Mouse (Mus musculus) liver, embryonic 11.5 days (tissue): ENCODE data around the gene Dsn1. TPM values are rescaled to one million over a fixed set of nuclear protein-coding genes. Genes with fewer than 3 reads are reported as not detected.

ENCODE experiments used
- ATAC-seq: fragments of 200-750 bp; cut with Nextera tagmentation; replicated peaks from 2 replicates; pipeline ENCODE4 v1.8.0; 2017; ENCODE audit warnings: moderate number of reproducible peaks, mild to moderate bottlenecking, moderate TSS enrichment, moderate library complexity; ENCODE audit not compliant: low FRiP score
- DNase-seq: peaks from one replicate; pipeline ENCODE4 v3.0.0-alpha.2; 2017; ENCODE audit warnings: low spot score
- H3K27ac ChIP-seq: fragments of 300-500 bp; sonication (generic); 2 replicates; pipeline ENCODE4 v1.5.1; 2014; ENCODE audit warnings: mild to moderate bottlenecking, low read depth, low read length, control low read depth
- H3K27me3 ChIP-seq: fragments of 300-500 bp; sonication (generic); replicated peaks from 2 replicates; pipeline ENCODE4 v1.6.1; 2014; ENCODE audit warnings: low read length, mixed read lengths; ENCODE audit not compliant: control insufficient read depth, insufficient read depth
- H3K36me3 ChIP-seq: fragments of 300-500 bp; sonication (generic); 2 replicates; pipeline ENCODE4 v1.6.1; 2014; ENCODE audit warnings: mild to moderate bottlenecking, low read length, moderate library complexity, mixed read lengths; ENCODE audit not compliant: control insufficient read depth, insufficient read depth
- H3K4me1 ChIP-seq: fragments of 300-500 bp; sonication (generic); replicated peaks from 2 replicates; pipeline ENCODE4 v1.6.1; 2014; ENCODE audit warnings: low read length, mixed read lengths; ENCODE audit not compliant: control insufficient read depth, insufficient read depth
- H3K4me2 ChIP-seq: fragments of 300-500 bp; sonication (generic); 2 replicates; pipeline ENCODE4 v1.6.1; 2014; ENCODE audit warnings: mild to moderate bottlenecking, control low read depth, moderate library complexity
- H3K4me3 ChIP-seq: fragments of 300-500 bp; sonication (generic); 2 replicates; pipeline ENCODE4 v1.5.1; 2014; ENCODE audit warnings: low read depth, low read length, control low read depth
- H3K9ac ChIP-seq: fragments of 300-500 bp; sonication (generic); 2 replicates; pipeline ENCODE4 v1.6.1; 2014; ENCODE audit warnings: low read depth, low read length, control low read depth
- H3K9me3 ChIP-seq: fragments of 300-500 bp; sonication (generic); 2 replicates; pipeline ENCODE4 v1.6.1; 2016; ENCODE audit warnings: low read length, inconsistent platforms, mixed read lengths; ENCODE audit not compliant: control insufficient read depth
- WGBS: fragments of 180-500 bp; shearing (Covaris S2); extraction: QIAGEN DNeasy Blood & Tissue Kit; methylation state at CpG from one replicate; pipeline ENCODE4 v1.1.7; 2014; 5-methylcytosine and 5-hydroxymethylcytosine counted together
- polyA plus RNA-seq: library from polyadenylated mRNA; unstranded; fragments of >200 nt; fragmentation: Nextera tagmentation; extraction: Ambion mirVana; gene quantifications from 2 replicates; pipeline ENCODE4 v1.2.1, GENCODE M21; 2014

The Dsn1 gene
- polyA plus RNA-seq, 1 experiment from 2014 or later: 45.0 TPM

DNA sequence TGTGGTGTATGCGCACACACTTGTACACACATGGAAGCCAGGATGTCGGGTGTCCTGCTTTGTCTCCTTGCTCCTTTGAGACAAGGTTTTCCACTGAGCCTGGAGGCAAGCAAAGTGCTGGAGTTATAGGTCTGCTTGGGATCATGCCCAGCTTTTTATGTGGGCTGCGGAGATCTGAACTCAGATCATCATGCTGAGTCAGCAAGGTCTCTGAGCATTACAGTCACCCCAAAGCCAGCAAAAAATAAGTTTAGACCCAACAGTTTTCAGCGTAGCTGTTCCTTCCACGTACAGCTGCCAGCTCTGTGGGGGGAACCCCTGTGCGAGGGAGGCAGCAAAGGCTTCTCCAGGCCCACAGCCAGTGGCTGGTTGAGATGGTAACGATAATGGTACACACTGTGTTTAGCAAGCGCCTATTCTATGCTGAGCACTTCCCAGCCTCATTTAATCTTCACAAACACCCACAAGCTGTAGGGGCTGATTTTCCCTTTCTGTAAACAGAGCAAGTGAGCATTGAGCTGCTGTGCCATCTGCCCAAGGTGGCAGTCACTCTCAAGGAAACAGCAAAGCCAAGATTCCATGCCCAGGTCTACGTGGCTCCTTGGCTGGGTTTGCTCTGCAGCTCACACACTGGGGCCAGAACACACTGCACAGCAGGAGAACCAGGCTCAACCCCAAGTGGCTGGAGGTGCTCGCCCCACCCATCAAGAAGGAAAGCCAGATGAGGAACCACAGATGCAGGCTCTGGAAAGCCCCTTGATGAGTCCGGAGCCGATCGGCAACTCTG, 41.6 kb upstream of the Dsn1 start:
- peaks cover 25% of the 10 kb centered on the region for H3K36me3 ChIP-seq

GRCm38 (mm10) chr2:157046956-157047355, 40.0 kb upstream of the Dsn1 start:
- no peak overlapping the region for H3K4me2 ChIP-seq
- no peaks in the 10 kb centered on the region for H3K4me1 ChIP-seq
- ATAC-seq (no peak), DNase-seq (no peak)
- no peaks in the 10 kb centered on the region for H3K27me3 ChIP-seq
- H3K9me3 ChIP-seq: no peaks in the 10 kb centered on the region
- WGBS: 80% methylated on average over 5 of the region's 5 CpGs
- H3K27ac ChIP-seq: no peak overlapping the region
- peaks cover 19% of the 10 kb centered on the region for H3K36me3 ChIP-seq
- no peak overlapping the region for H3K4me3 ChIP-seq
- no peak overlapping the region for H3K9ac ChIP-seq

More for the DNA sequence above, 41.6 kb upstream of the Dsn1 start:
- H3K4me1 ChIP-seq: no peaks in the 10 kb centered on the region
- H3K9me3 ChIP-seq: no peaks in the 10 kb centered on the region
- no peak overlapping the region for H3K4me3 ChIP-seq
- DNase-seq (no peak), ATAC-seq (no peak)
- 86% methylated on average over 13 of the region's 13 CpGs for WGBS
- H3K9ac ChIP-seq: no peak overlapping the region
- H3K27ac ChIP-seq: no peak overlapping the region
- no peak overlapping the region for H3K4me2 ChIP-seq
- no peaks in the 10 kb centered on the region for H3K27me3 ChIP-seq

DNA sequence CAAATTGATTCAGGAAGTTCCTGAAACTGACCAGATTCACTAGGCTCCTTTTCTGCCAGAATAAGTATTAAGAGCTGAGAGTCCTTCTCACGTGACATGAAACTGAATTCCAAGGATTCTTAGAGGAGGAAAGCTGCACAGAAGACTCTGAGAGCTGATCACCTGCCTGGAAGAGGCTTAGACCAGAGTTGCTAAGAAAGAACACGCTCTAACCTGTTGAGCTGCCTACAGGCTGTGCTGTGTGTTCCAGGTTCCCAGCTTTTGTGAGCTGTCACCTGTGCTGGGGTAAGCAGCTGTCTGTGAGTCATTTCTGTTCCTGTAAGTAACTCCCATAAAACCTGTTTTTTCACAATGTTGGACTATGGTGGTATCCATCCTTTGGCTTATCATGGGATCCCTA, 39.0 kb upstream of the Dsn1 start:
- WGBS: 88% methylated on average over 2 of the region's 2 CpGs

GRCm38 (mm10) chr2:157043987-157044386, 37.0 kb upstream of the Dsn1 start:
- DNase-seq (no peak), ATAC-seq (no peak)
- H3K9me3 ChIP-seq: no peaks in the 10 kb centered on the region
- H3K4me1 ChIP-seq: no peaks in the 10 kb centered on the region
- no peak overlapping the region for H3K27ac ChIP-seq
- H3K4me2 ChIP-seq: no peak overlapping the region
- peaks cover 34% of the 10 kb centered on the region for H3K36me3 ChIP-seq
- no peak overlapping the region for H3K4me3 ChIP-seq
- no peaks in the 10 kb centered on the region for H3K27me3 ChIP-seq
- no peak overlapping the region for H3K9ac ChIP-seq

More for the DNA sequence above, 39.0 kb upstream of the Dsn1 start:
- Histone ChIP-seq H3K36me3 (peaks cover 19% of the 10 kb centered on the region), H3K4me3 (no peak overlapping the region), H3K9me3 (no peaks in the 10 kb centered on the region), H3K27me3 (no peaks in the 10 kb centered on the region), H3K4me1 (no peaks in the 10 kb centered on the region), H3K27ac (no peak overlapping the region), H3K9ac (no peak overlapping the region), H3K4me2 (no peak overlapping the region)
- ATAC-seq: no peak
- no peak for DNase-seq

- no peak for DNase-seq
- no peak for ATAC-seq
- no peaks in the 10 kb centered on the region for H3K9me3 ChIP-seq
- H3K27me3 ChIP-seq: no peaks in the 10 kb centered on the region
- peaks cover 34% of the 10 kb centered on the region for H3K36me3 ChIP-seq
- WGBS: 92% methylated on average over 8 of the region's 8 CpGs
- H3K4me3 ChIP-seq: no peak overlapping the region
- H3K4me2 ChIP-seq: no peak overlapping the region
- H3K4me1 ChIP-seq: no peaks in the 10 kb centered on the region
- H3K9ac ChIP-seq: no peak overlapping the region
- H3K27ac ChIP-seq: no peak overlapping the region
Observed at GRCm38 (mm10) chr2:157043556-157043955, 36.6 kb upstream of the Dsn1 start.

GRCm38 (mm10) chr2:157041421-157041820, 34.5 kb upstream of the Dsn1 start:
- Histone ChIP-seq H3K9me3 (no peaks in the 10 kb centered on the region), H3K4me1 (no peaks in the 10 kb centered on the region), H3K27me3 (no peaks in the 10 kb centered on the region), H3K4me2 (no peak overlapping the region), H3K36me3 (peaks cover 31% of the 10 kb centered on the region), H3K27ac (no peak overlapping the region), H3K9ac (no peak overlapping the region), H3K4me3 (no peak overlapping the region)
- no peak for ATAC-seq
- WGBS: 56% methylated on average over 7 of the region's 7 CpGs
- no peak for DNase-seq

GRCm38 (mm10) chr2:157040649-157041046, 33.7 kb upstream of the Dsn1 start:
- no peak for ATAC-seq
- WGBS: 84% methylated on average over 17 of the region's 17 CpGs
- H3K9ac ChIP-seq: no peak overlapping the region

DNA sequence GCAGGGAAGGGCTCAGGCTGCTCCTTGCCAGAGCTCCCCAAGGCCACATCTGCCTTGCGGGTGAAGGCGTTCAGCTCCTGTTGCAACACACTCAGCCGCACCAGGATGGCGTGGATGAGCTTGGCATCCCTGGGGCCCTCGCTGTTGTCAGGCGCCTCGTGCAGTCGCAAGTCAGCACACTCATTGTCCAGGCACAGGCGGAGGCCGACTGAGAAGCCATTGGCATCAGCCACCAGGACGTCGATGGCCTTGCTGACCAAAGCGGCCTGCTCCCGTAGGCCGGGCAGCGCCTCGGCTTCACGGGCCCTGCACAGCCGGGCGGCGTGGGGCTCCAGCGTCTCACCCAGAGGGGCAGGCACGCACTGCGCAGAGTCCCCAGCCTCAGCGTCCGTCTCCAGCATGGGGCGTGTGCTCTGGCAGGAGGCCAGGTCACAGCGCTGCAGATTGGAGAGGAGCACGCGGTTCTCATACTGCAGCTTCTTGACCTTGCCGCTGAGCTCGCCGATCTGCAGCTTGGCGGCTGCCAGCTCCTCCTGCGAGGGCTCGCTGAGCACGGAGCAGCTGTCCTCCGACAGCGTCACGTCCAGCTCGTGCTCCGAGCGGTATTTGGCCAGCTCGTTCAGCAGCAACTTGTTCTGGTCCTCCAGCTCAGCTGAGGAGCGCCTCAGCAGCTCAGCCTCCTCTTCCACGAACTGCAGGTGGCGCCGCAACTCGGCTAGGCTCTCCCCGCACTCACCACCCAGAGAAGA, 33.1 kb upstream of the Dsn1 start:
- 92% methylated on average over 50 of the region's 50 CpGs for WGBS
- H3K9me3 ChIP-seq: no peaks in the 10 kb centered on the region
- ATAC-seq: no peak

More at GRCm38 (mm10) chr2:157040649-157041046, 33.7 kb upstream of the Dsn1 start:
- Histone ChIP-seq H3K4me1 (no peaks in the 10 kb centered on the region), H3K27ac (no peak overlapping the region), H3K36me3 (peaks cover 26% of the 10 kb centered on the region), H3K27me3 (no peaks in the 10 kb centered on the region), H3K9me3 (no peaks in the 10 kb centered on the region), H3K4me3 (no peak overlapping the region), H3K4me2 (no peak overlapping the region)
- DNase-seq: no peak

More for the DNA sequence above, 33.1 kb upstream of the Dsn1 start:
- Histone ChIP-seq H3K27me3 (no peaks in the 10 kb centered on the region), H3K4me3 (no peak overlapping the region), H3K4me1 (no peaks in the 10 kb centered on the region), H3K27ac (no peak overlapping the region), H3K9ac (no peak overlapping the region), H3K4me2 (no peak overlapping the region), H3K36me3 (peaks cover 24% of the 10 kb centered on the region)
- DNase-seq: no peak
